Mouse (Mus musculus): ENCODE results near the gene Cass4.

Cass4 gene

GRCm38 (mm10) chr2:172439843-172440639, 46.4 kb downstream of the Cass4 start, which contains the start of gene Rtf2:
TSS of gene Rtf2 (plus strand) at chr2:172440556.
- peak; percentile 99 for DNase-seq (ENCODE audit: low read depth, low spot score)

- DNase-seq (ENCODE audit: low read depth, low spot score): no peak
Measured at GRCm38 (mm10) chr2:172440640-172441005, 47.0 kb downstream of the Cass4 start.

- peak; percentile 44 for DNase-seq (ENCODE audit: low read depth, low spot score)
Measured at GRCm38 (mm10) chr2:172441176-172441575, 47.6 kb downstream of the Cass4 start.

- no peak for DNase-seq (ENCODE audit: low read depth, low spot score)
Measured at GRCm38 (mm10) chr2:172445617-172446016, 52.0 kb downstream of the Cass4 start.

- DNase-seq (ENCODE audit: low read depth, low spot score): peak; percentile 70
Measured at GRCm38 (mm10) chr2:172447317-172447716, 53.7 kb downstream of the Cass4 start.

- no peak for DNase-seq (ENCODE audit: low read depth, low spot score)
Measured at GRCm38 (mm10) chr2:172448329-172448728, 54.7 kb downstream of the Cass4 start.

- DNase-seq (ENCODE audit: low read depth, low spot score): no peak
Measured at GRCm38 (mm10) chr2:172450640-172451039, 57.0 kb downstream of the Cass4 start.

GRCm38 (mm10) chr2:172452031-172452430, 58.4 kb downstream of the Cass4 start:
- DNase-seq (ENCODE audit: low read depth, low spot score): no peak

- DNase-seq (ENCODE audit: low read depth, low spot score): no peak
Measured at GRCm38 (mm10) chr2:172452458-172452857, 58.9 kb downstream of the Cass4 start.

- DNase-seq (ENCODE audit: low read depth, low spot score): no peak
Measured at GRCm38 (mm10) chr2:172458496-172458895, 64.9 kb downstream of the Cass4 start, which contains the start of gene Gcnt7. TSS of gene Gcnt7 (minus strand) at chr2:172458596.

- DNase-seq (ENCODE audit: low read depth, low spot score): no peak
Measured at GRCm38 (mm10) chr2:172460647-172461046, 67.1 kb downstream of the Cass4 start.

- DNase-seq (ENCODE audit: low read depth, low spot score): no peak
Measured at GRCm38 (mm10) chr2:172462813-172463212, 69.2 kb downstream of the Cass4 start.

- DNase-seq (ENCODE audit: low read depth, low spot score): no peak
Measured at GRCm38 (mm10) chr2:172466427-172467132, 73.0 kb downstream of the Cass4 start.

- DNase-seq (ENCODE audit: low read depth, low spot score): no peak
Measured at GRCm38 (mm10) chr2:172467206-172467605, 73.6 kb downstream of the Cass4 start.

- no peak for DNase-seq (ENCODE audit: low read depth, low spot score)
Measured at GRCm38 (mm10) chr2:172468346-172468819, 74.8 kb downstream of the Cass4 start.

- no peak for DNase-seq (ENCODE audit: low read depth, low spot score)
Measured at GRCm38 (mm10) chr2:172472318-172472717, 78.7 kb downstream of the Cass4 start, which contains the start of gene Fam209. TSS of gene Fam209 (plus strand) at chr2:172472520.

GRCm38 (mm10) chr2:172473591-172473990, 80.0 kb downstream of the Cass4 start:
- no peak for DNase-seq (ENCODE audit: low read depth, low spot score)

GRCm38 (mm10) chr2:172474970-172475369, 81.4 kb downstream of the Cass4 start:
- peak; percentile 66 for DNase-seq (ENCODE audit: low read depth, low spot score)

GRCm38 (mm10) chr2:172476707-172477260, 83.2 kb downstream of the Cass4 start:
- DNase-seq (ENCODE audit: low read depth, low spot score): peak; percentile 9

- DNase-seq (ENCODE audit: low read depth, low spot score): no peak
Measured at GRCm38 (mm10) chr2:172477350-172477749, 83.8 kb downstream of the Cass4 start.

- DNase-seq (ENCODE audit: low read depth, low spot score): peak; percentile 71
Measured at GRCm38 (mm10) chr2:172477860-172478259, 84.3 kb downstream of the Cass4 start.

GRCm38 (mm10) chr2:172480296-172480695, 86.7 kb downstream of the Cass4 start:
- DNase-seq (ENCODE audit: low read depth, low spot score): no peak

Measured in CD4-positive, CD25-positive, alpha-beta regulatory T cell, adult 2 months (primary cell).